Mouse (Mus musculus): ENCODE results near the gene Plxna4. TPM values are rescaled to one million over a fixed set of nuclear protein-coding genes. Genes with fewer than 3 reads are reported as not detected.

Plxna4 gene
- total RNA-seq, 2 experiments from 2014 or later, result 11.3 to 13.1 TPM

DNA sequence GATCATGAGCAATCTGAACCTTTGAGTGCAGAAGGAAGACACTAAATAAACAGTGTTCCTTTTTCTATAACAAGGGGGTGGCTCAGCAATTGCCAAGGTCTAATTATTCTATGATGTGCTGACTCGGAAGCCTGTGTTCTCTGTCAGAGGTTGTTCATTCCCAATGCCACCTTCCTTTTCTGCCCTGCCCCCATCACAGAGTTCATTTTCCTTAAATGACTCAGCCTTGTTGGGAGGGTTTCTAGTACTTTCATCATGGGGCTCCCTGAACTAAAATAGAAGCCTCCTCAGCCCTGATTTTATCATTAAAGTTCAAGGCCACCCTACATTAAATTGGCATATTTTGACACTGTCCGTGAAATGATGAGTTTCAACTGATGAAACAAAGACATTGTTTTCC is 242.0 kb downstream of the Plxna4 start:
- no peak for DNase-seq

DNA sequence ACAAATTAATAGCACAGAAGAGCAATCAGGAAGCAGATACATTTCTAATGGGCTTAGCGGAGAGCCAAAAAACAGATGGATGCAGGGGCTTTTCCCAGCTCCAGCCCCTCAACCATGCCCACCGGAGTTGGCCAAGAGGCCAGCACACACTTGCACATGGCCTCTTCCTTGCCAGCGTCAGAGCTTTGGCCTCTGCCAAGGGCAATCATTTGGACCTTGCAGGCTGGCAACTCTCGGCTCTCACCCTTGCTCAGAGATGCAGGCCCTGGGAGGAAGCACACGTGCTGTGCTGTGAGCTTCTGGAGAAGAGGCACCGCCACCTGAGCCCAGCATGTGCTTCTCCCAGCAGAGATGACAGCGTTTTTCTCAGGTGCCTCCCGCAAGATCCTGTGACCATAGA is 245.3 kb downstream of the Plxna4 start:
- no peak for DNase-seq

DNA sequence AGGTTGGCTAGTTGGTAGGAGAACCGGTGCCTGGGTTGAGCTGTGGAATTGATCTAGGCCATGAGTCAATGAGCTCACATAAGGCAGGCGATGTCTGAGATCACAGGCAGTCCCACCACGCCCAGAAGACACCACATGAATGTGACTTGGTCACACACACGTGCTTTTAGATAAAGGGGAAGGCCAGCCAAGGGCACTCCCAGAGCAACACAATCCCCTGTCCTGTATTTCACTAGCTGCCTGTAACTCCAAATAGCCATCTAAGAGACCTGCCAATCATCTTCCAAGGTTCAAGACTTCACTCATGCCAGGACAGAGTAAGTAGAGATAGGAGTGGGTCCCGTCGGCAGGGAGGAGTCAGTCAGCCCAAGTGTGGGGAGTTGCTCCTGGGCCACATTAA is 245.7 kb downstream of the Plxna4 start:
- DNase-seq, result no peak

- DNase-seq, result peak; percentile 27 to 42
These were observed 249.5 kb downstream of the Plxna4 start for GRCm38 (mm10) chr6:32338416-32338943.

DNA sequence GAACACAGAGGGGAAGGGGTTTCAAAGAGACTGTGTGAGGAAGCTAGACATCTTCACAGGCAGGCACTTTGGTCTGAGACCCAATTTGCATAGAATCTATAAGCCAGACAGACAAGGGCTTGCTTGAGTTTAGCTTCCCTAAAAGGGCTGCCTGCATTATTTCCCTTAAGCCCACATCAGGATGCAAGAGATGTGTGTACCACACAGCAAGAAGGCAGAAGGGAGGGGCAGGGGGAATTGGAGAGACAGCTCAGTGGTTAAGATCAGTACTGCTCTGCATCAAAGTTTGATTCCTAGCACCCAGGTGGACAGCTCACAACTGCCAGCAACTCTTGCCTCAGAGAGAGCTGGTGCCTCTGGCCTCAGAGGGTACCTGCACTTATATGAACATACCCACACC is 256.7 kb downstream of the Plxna4 start:
- DNase-seq, result no peak

GRCm38 (mm10) chr6:32330034-32330795 is 257.8 kb downstream of the Plxna4 start:
- no peak for DNase-seq

- peak; percentile 71 to 88 for DNase-seq
These were observed 260.0 kb downstream of the Plxna4 start for GRCm38 (mm10) chr6:32328028-32328427.

DNA sequence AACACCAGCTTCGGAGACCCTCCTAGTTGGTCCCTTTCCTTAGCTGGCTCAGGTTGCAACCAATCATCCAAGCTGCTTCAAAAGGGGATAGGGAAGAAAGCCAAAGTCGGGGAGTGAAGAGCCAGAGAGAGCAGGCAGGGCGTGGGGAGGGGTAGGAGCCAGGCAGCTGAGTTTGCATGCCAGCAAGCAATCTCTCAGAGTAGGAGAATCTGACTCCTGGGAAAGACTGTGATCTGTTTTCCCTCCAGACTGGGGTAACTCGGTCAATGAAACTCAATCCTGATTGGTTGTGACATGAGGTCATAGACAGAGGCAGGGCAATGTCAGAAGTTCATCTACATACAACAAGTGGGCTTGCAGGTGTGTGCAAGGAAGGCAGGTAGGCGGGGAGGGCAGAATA is 260.8 kb downstream of the Plxna4 start:
- DNase-seq, result no peak

GRCm38 (mm10) chr6:32326406-32326805 is 261.6 kb downstream of the Plxna4 start:
- no peak for DNase-seq

DNA sequence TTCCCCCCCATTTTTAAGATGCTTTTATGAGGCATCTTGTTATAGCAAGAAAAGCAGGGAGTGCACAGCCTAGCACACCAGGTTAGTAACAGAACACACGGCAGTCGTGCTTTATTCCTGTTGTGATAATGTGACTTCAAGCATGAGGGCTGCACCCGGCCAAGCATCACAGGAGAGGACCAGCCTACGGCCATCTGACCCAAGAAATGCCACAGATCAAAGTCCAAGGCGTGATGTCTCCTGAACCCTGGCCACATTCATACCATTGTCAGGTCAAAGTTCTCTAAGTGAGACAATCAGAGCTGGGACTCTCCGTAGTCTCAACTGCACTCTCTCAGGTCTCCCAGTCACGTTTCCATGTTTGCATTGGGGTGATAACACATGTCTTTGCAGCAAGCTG is 262.1 kb downstream of the Plxna4 start:
- DNase-seq, result no peak

DNA sequence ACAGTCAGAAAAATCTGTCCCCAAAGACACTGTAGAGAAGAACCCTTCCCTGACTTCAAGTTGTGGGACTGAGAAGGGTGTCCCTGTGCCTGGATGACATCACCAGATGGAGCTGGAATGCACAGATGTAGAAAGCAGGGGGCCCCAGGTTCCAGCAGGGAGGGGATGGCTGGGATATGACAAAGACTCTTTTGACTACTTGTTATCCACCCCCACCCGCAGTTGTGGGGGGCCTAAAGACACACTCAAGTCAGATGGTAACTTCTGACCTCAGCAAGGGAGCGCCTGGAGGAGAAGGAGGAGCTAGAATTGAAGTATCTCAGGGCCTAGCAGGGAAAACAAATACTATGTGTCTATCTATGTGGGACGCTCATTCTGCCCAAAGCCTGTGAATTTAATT is 266.8 kb downstream of the Plxna4 start:
- no peak for DNase-seq

DNA sequence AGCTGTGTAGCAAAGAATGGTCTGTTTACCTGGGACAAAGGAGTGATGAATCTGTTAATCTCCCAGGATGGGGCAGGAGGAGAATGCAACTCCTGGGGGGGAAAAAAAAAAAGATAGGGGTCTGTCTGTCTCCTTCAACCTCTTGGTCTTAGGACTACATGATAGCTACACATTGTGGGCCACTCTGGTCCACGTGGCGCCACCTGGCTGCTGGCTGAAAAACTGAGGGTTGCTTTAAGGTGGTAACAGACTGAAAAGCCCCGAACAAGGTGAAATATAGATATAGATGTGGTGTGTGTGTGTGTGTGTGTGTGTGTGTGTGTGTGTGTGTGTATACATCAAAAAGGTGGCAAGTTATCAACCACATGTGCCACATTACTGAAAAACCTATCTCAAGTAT is 267.7 kb downstream of the Plxna4 start:
- DNase-seq, result peak in 1 of 2 experiments; percentile 56

DNA sequence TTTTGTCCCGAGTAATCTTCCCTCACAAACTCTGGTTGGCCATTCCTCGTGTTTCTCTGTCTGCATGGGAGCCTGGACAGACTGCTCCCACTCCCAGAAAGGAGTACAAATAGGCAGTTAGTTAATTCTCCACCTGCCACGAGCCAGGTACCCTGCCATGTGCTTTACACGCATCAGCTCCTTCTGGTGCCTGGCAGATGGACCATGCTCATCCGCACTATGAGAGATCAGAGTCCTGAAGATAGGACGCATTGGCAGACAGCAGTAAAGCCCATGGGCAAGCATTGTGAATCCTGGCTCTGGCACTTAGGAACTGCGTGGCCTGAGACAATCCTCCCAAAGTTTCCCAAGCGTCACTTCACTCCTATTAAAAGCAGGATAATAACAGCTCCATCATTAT is 270.5 kb downstream of the Plxna4 start:
- no peak for DNase-seq

- peak; percentile 60 to 77 for DNase-seq
These were observed 273.0 kb downstream of the Plxna4 start for GRCm38 (mm10) chr6:32315011-32315450.

DNA sequence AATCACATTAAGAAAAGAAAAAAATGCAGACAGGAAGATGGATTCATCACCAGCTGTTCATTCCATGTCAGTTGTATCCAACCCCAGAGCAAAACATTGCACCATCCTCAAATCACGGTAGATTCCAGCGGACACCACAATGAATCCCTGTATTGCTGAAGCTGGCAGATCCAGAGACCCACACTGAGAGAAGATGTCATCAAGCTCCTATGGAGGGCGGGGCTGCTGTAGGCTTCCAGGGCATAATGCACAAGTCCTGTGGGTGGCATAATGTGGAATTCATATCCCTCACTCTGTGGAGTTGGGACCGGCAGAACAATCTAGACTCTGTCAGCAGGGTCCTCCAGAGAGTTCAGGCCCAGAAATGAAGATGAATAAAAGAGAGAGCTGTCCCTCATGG is 278.8 kb downstream of the Plxna4 start:
- DNase-seq, result no peak

DNA sequence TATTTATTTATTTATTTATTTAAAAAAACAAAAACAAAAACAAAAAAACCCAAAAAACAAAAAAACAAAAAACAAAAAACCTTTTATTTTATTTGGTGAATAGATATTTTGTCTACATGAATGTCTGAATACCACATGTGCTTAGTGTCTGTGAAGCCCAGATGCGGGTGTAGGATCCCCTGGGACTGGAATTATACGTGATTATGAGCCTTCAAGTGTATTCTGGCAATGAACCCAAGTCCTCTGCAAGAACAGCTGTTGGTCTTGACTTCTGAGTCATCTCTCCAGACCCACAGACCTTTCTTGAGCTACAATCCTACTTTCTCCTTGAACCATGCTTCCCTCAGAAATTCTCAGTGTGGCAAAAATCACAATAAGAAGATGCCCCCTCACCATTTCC is 287.4 kb downstream of the Plxna4 start:
- peak in 1 of 2 experiments; percentile 15 for DNase-seq

- no peak for DNase-seq
These were observed 306.5 kb downstream of the Plxna4 start for GRCm38 (mm10) chr6:32281457-32281856.

DNA sequence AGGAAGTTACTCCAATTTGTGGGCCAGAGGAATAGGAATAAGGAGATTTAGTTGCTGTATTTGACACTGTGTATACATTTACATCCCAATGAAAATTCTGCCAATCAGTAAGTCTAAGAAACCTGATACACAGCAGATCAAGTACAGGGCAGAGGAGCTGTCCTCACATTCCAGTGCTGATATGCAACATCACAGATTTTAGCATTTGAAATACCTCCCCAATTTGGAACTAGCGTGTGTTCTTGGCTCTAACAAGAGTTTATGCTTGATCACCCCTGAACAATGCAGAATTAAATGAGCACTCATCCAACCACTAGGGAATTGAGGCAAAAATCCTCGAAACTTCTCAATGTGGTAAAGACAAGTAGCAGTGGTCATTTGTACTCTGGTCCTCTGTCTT is 307.3 kb downstream of the Plxna4 start:
- DNase-seq, result no peak

DNA sequence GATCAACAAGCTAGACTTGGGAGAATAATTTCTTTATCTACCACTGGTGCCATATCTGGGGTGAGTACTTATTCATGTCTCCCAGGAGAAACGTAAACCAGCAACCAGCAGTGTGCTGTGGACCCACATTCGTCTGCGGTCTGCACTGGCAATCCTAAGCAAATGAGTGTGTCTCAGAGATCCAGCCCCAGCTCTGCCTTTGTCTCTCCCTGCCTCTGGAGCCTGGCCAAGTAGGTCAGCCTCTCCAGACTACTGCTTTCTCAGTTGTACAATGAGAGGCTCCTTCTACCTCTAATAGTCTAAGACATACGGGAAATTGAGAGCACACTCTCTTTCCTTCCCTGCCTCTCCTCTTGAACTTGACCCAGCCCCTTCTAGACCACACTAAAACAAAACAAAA is 316.5 kb downstream of the Plxna4 start:
- DNase-seq, result peak; percentile 55 to 70

- DNase-seq, result peak; percentile 54 to 67
These were observed 321.9 kb downstream of the Plxna4 start for GRCm38 (mm10) chr6:32266085-32266484.

DNA sequence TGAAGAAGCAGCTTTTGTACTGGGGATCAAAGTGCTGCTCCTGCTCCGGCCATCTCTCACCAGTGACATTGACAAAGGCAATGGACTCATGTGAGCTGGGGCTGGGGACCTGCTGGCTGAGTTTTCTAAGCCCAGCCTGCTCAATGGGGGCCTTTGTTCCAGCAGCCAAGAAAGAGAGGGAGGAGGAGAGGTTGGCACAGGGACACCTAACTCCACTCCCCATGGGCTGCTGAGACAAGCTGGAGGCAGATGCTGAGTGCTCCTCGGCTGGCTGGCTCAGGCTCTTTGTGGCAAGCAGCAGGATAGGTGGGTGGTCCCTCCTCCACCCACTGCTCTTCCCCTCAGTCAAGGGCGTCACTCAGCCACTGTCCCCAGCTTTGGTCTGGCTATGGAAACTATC is 326.7 kb downstream of the Plxna4 start:
- no peak for DNase-seq

DNA sequence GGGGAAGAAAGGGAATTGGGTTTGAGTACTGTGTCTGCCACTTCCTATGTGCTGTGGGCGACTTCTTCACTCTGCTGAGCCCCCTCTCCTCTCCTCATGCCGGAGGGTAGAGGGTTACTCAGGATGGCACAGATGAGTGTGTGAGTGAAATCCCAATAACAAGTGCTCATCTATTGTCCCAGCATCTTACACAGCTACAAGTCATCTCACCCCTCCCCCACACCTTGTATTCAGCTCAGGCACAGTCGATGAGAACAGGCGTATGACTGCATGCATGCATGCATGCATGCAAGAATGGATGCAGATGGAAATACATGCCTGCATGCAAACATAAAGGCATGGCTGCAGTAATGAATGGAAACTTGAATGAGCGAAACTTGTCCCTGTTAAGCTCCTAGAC is 327.7 kb downstream of the Plxna4 start:
- DNase-seq, result no peak

GRCm38 (mm10) chr6:32255191-32255590 is 332.8 kb downstream of the Plxna4 start:
- no peak for DNase-seq

DNA sequence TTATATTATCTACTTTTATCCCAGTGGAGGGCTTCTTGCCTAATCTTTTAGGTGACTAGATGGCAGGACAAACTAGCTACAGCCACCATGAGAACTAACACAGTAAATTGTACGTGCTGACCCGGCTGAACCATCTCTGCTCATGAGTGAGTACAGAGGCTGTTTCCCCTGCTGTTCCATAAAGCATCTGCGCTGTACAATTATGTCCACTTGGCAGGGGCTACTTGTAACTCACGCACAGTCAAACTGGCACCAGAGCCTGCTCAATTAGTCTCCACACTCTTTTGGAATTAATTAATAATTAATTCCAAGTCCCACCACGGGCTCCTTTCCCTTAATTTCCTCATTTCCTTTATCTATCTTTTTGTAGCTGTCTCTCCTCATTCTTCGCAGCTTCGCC is 335.8 kb downstream of the Plxna4 start:
- DNase-seq, result no peak

All from heart, adult 18-20 months (tissue).